Mouse (Mus musculus) bone marrow macrophage, adult 2 months (primary cell): ENCODE measurements around the gene Arhgef18.

Experiments used
- CTCF ChIP-seq: IDR thresholded peaks from 2 replicates; pipeline ENCODE4 v1.5.1; 2012; ENCODE audit warnings: low read depth, mild to moderate bottlenecking, low read length, moderate library complexity
- POLR2A ChIP-seq: IDR thresholded peaks from 2 replicates; pipeline ENCODE4 v1.6.1; 2012; ENCODE audit warnings: mild to moderate bottlenecking, low read depth, low read length, borderline replicate concordance

- TF ChIP-seq POLR2A = no peak
- no peak for TF ChIP-seq CTCF
Measured at GRCm38 (mm10) chr8:3493845-3494208, 101.0 kb downstream of the Arhgef18 start.
